Mouse (Mus musculus) c-Kit-negative CD71-positive TER-119-positive erythroid progenitor cells, embryonic 14.5 days (primary cell): ENCODE results near the gene Lcn6.
"Not testable (repeated sequence)": the region's sequence is repeated elsewhere in the genome, so short reads cannot be mapped to it uniquely, and the experiment has no call there.

Experiments used
- DNase-seq: peaks from one replicate; pipeline ENCODE4 v3.0.0-alpha.2; 2013; ENCODE audit warnings: low read depth, low spot score

The Lcn6 gene

GRCm38 (mm10) chr2:25703706-25704105 is 27.1 kb downstream of the Lcn6 start:
- no peak for DNase-seq

GRCm38 (mm10) chr2:25706643-25707481 is 30.3 kb downstream of the Lcn6 start, which contains the start of gene Bmyc:
Gene Bmyc (plus strand): TSS chr2:25706739.
- no peak for DNase-seq

GRCm38 (mm10) chr2:25708121-25708520 is 31.5 kb downstream of the Lcn6 start:
- DNase-seq, result no peak

- DNase-seq, result not testable (repeated sequence)
Measured at GRCm38 (mm10) chr2:25709056-25709455, 32.5 kb downstream of the Lcn6 start.

GRCm38 (mm10) chr2:25709791-25710190 is 33.2 kb downstream of the Lcn6 start:
- DNase-seq, result not testable (repeated sequence)

GRCm38 (mm10) chr2:25711641-25712040 is 35.1 kb downstream of the Lcn6 start:
- DNase-seq, result not testable (repeated sequence)

GRCm38 (mm10) chr2:25717222-25717621 is 40.6 kb downstream of the Lcn6 start:
- no peak for DNase-seq
